Mouse (Mus musculus) E14TG2a.4 (cell line): ENCODE data around the gene Trpm3.

ENCODE experiments used
- CTCF ChIP-seq: conservative IDR thresholded peaks from 2 replicates; pipeline ENCODE4 v1.5.1; 2014; ENCODE audit warnings: low read length
- POU5F1 ChIP-seq: IDR thresholded peaks from 2 replicates; pipeline ENCODE4 v1.6.1; 2014; ENCODE audit warnings: low read length, borderline replicate concordance

DNA sequence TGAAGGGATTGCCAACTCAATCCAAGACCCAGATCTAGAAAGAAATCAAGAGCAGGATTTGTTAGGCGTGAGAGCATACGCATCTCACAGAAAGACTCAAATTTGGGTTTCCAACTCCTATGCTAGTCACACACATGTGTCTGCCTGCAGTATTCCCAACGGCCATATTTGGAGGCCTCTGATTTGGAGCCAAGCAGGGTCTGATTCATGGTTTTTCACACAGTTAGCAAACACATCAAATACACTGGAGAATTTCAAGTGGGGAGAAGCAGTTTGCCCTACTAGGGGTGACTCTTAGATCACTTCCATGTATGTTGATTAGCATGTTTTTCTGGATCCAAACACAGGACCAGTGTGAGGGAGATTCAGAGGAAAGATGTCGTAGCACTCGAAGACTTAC, 855.7 kb downstream of the Trpm3 start:
- no peak for TF ChIP-seq CTCF
- no peak for TF ChIP-seq POU5F1
